Mouse (Mus musculus): ENCODE results near the gene Ahdc1.

Ahdc1 gene

GRCm38 (mm10) chr4:133038521-133039115 is 27.6 kb downstream of the Ahdc1 start:
- DNase-seq (ENCODE audit: low read depth, low spot score), result peak; percentile 29

GRCm38 (mm10) chr4:133039116-133039819 is 28.2 kb downstream of the Ahdc1 start:
- peak; percentile 37 for DNase-seq (ENCODE audit: low read depth, low spot score)

- DNase-seq (ENCODE audit: low read depth, low spot score), result no peak
Observed at GRCm38 (mm10) chr4:133039832-133040231, 28.8 kb downstream of the Ahdc1 start.

GRCm38 (mm10) chr4:133040241-133040904 is 29.3 kb downstream of the Ahdc1 start:
- no peak for DNase-seq (ENCODE audit: low read depth, low spot score)

- DNase-seq (ENCODE audit: low read depth, low spot score), result no peak
Observed at GRCm38 (mm10) chr4:133042244-133042643, 31.2 kb downstream of the Ahdc1 start.

- no peak for DNase-seq (ENCODE audit: low read depth, low spot score)
Observed at GRCm38 (mm10) chr4:133042651-133043635, 31.9 kb downstream of the Ahdc1 start.

GRCm38 (mm10) chr4:133043798-133044646 is 33.0 kb downstream of the Ahdc1 start:
- DNase-seq (ENCODE audit: low read depth, low spot score), result no peak

GRCm38 (mm10) chr4:133044647-133045094 is 33.6 kb downstream of the Ahdc1 start:
- no peak for DNase-seq (ENCODE audit: low read depth, low spot score)

GRCm38 (mm10) chr4:133045771-133046474 is 34.9 kb downstream of the Ahdc1 start:
- DNase-seq (ENCODE audit: low read depth, low spot score), result no peak

- no peak for DNase-seq (ENCODE audit: low read depth, low spot score)
Observed at GRCm38 (mm10) chr4:133046691-133047352, 35.8 kb downstream of the Ahdc1 start.

- DNase-seq (ENCODE audit: low read depth, low spot score), result no peak
Observed at GRCm38 (mm10) chr4:133047353-133048105, 36.5 kb downstream of the Ahdc1 start.

- DNase-seq (ENCODE audit: low read depth, low spot score), result no peak
Observed at GRCm38 (mm10) chr4:133049071-133049920, 38.2 kb downstream of the Ahdc1 start.

GRCm38 (mm10) chr4:133050196-133050836 is 39.3 kb downstream of the Ahdc1 start:
- DNase-seq (ENCODE audit: low read depth, low spot score), result no peak

GRCm38 (mm10) chr4:133050837-133051549 is 39.9 kb downstream of the Ahdc1 start:
- DNase-seq (ENCODE audit: low read depth, low spot score), result peak; percentile 59

GRCm38 (mm10) chr4:133051550-133051865 is 40.4 kb downstream of the Ahdc1 start:
- no peak for DNase-seq (ENCODE audit: low read depth, low spot score)

GRCm38 (mm10) chr4:133052029-133052745 is 41.1 kb downstream of the Ahdc1 start:
- no peak for DNase-seq (ENCODE audit: low read depth, low spot score)
